In genomic region chr16:8620315-8621115, GRCm38 (mm10) we compare ENCODE assay signal across 20 mouse cellular contexts. TPM values are rescaled to one million over a fixed set of nuclear protein-coding genes. Genes with fewer than 3 reads are reported as not detected.
DNase-seq lines count a peak whose midpoint lies in the region; TF ChIP-seq lines count a peak whose summit lies in the region.
"Had no signal": no experiment of that assay in that cellular context is flagged by ENCODE, and none has a peak within 500 bp of the region (broad histone marks: within the 10 kb centered on the region; RNA-seq: fewer than 3 reads in every experiment).

No protein-coding gene starts in this region.

- no peaks in the 10 kb centered on the region for H3K36me3 ChIP-seq in testis, adult 2 months (ENCODE audit: control insufficient read depth, insufficient read depth, low read length)
- H3K36me3 ChIP-seq: lung, embryonic 15.5 days had no signal

- H3K27ac ChIP-seq in testis, adult 2 months (ENCODE audit: control insufficient read depth, insufficient read depth, low read depth, low read length) = peak overlapping the region; percentile 70
- peak overlapping the region; percentile 33; the same call in 1 of the 2 replicates for H3K27ac ChIP-seq in olfactory bulb, adult 2 months (ENCODE audit: insufficient read depth, low read depth, low read length)
- H3K27ac ChIP-seq: embryonic facial prominence, embryonic 12.5 days; heart, embryonic 15.5 days; hindbrain, embryonic 15.5 days; lung, embryonic 15.5 days had no signal

- intact Hi-C loops in left cerebral cortex, postnatal 25 days (cut with DNase I) = no loop called here

- peak; percentile 12 for DNase-seq in kidney, postnatal 14 days
- no peak for DNase-seq in kidney, adult 18-20 months
- DNase-seq in testis, postnatal 10 days (ENCODE audit: low spot score) = no peak
- peak; percentile 35 for DNase-seq in testis, postnatal 14 days (ENCODE audit: low spot score)
- no peak for DNase-seq in left cerebral cortex, postnatal 25 days (ENCODE audit: low spot score in 2 of 2)
- no peak for DNase-seq in embryo, embryonic 10 days (ENCODE audit: low spot score)
- DNase-seq: adrenal gland, adult 2 months; cerebellum, adult 9-10 months; gastrocnemius, postnatal 36 days; heart, postnatal 4 days; kidney, adult 8-10 months; liver; right cerebral cortex, adult 18-20 months; thymus, postnatal 25 days had no signal

- 64% methylated on average over 16 of the region's 16 CpGs for WGBS in olfactory bulb, adult 2 months

- TF ChIP-seq POLR2A in testis, adult 2 months (IDR thresholded peaks at IDR 0.05; ENCODE audit: control insufficient read depth, low read depth, low read length) = no peak
- no peak for TF ChIP-seq POLR2A in olfactory bulb, adult 2 months (IDR thresholded peaks at IDR 0.05; ENCODE audit: insufficient read depth, low read depth, low read length)

- H3K4me1 ChIP-seq in testis, adult 2 months (ENCODE audit: control insufficient read depth, insufficient read depth, low read length) = no peaks in the 10 kb centered on the region
- H3K4me1 ChIP-seq in olfactory bulb, adult 2 months (ENCODE audit: control insufficient read depth, insufficient read depth, low read length) = peaks cover 8% of the 10 kb centered on the region
- H3K4me1 ChIP-seq: embryonic facial prominence, embryonic 12.5 days; heart, embryonic 15.5 days; hindbrain, embryonic 15.5 days had no signal

- no peaks in the 10 kb centered on the region for H3K27me3 ChIP-seq in testis, adult 2 months (ENCODE audit: control insufficient read depth, insufficient read depth, low read length)
- H3K27me3 ChIP-seq: embryonic facial prominence, embryonic 12.5 days; heart, embryonic 15.5 days; hindbrain, embryonic 15.5 days; lung, embryonic 15.5 days had no signal

- no peak overlapping the region for H3K4me3 ChIP-seq in testis, adult 2 months (ENCODE audit: control insufficient read depth, low read depth, low read length)
- H3K4me3 ChIP-seq in olfactory bulb, adult 2 months (ENCODE audit: insufficient read depth, low read depth, low read length) = no peak overlapping the region
- H3K4me3 ChIP-seq: embryonic facial prominence, embryonic 12.5 days; heart, embryonic 15.5 days; hindbrain, embryonic 15.5 days; lung, embryonic 15.5 days had no signal

- TF ChIP-seq CTCF in testis, adult 2 months (IDR thresholded peaks at IDR 0.05; ENCODE audit: control insufficient read depth, insufficient read depth, insufficient replicate concordance, low read depth, low read length) = no peak
- TF ChIP-seq CTCF in olfactory bulb, adult 2 months (IDR thresholded peaks at IDR 0.05; ENCODE audit: insufficient read depth, low read depth, low read length) = no peak

RNA-seq across cellular contexts. Expression of gene Pmm2, which starts 17.0 kb away (rescaled TPM):
- 58.5 and 60.2 TPM in 2 replicates for polyA plus RNA-seq in testis, adult 2 months (2012; rRNA removed)
- polyA plus RNA-seq in olfactory bulb, adult 2 months (2012; ENCODE audit: insufficient read depth, insufficient read length, low replicate concordance, missing spikeins) = not detected in 2 replicates
- total RNA-seq in left cerebral cortex, postnatal 25 days (2021) = 10 to 100 TPM; 26.8 to 31.0 TPM

RNA-seq across cellular contexts. Expression of gene Tmem186, which starts 17.0 kb away (rescaled TPM):
- polyA plus RNA-seq in testis, adult 2 months (2012; rRNA removed) = 11.0 and 11.1 TPM in 2 replicates
- not detected in 2 replicates for polyA plus RNA-seq in olfactory bulb, adult 2 months (2012; ENCODE audit: insufficient read depth, insufficient read length, low replicate concordance, missing spikeins)
- total RNA-seq in left cerebral cortex, postnatal 25 days (2021) = 10 to 100 TPM; 12.6 to 12.8 TPM

RNA-seq across cellular contexts. Expression of gene Carhsp1, which starts 51.4 kb away (rescaled TPM):
- polyA plus RNA-seq in testis, adult 2 months (2012; rRNA removed) = 80.6 and 91.0 TPM in 2 replicates
- not detected in 2 replicates for polyA plus RNA-seq in olfactory bulb, adult 2 months (2012; ENCODE audit: insufficient read depth, insufficient read length, low replicate concordance, missing spikeins)
- total RNA-seq in left cerebral cortex, postnatal 25 days (2021) = 10 to 100 TPM; 13.2 to 19.4 TPM

Comparison
In these comparisons a context has a peak if more than half of its experiments do, and no peak if none do; other contexts are left out.
1. DNase-seq: peak in kidney, postnatal 14 days (single experiment) and testis, postnatal 14 days (single experiment); none in kidney, adult 18-20 months (single experiment), testis, postnatal 10 days (single experiment), left cerebral cortex, postnatal 25 days (0 of 2) and embryo, embryonic 10 days (single experiment).